Mouse (Mus musculus) CH12.LX (cell line): Measurements from ENCODE around the gene Nav1. TPM values are rescaled to one million over a fixed set of nuclear protein-coding genes. Genes with fewer than 3 reads are reported as not detected.

Experiments used
- DNase-seq: peaks from one replicate; pipeline ENCODE4 v3.0.0-alpha.2; 2013; ENCODE audit errors: extremely low read depth
- H3K27ac ChIP-seq: 2 replicates; pipeline ENCODE4 v1.5.1; 2012; ENCODE audit warnings: low read depth, mild to moderate bottlenecking, control low read depth, moderate library complexity; ENCODE audit not compliant: insufficient read depth
- H3K27me3 ChIP-seq: replicated peaks from 2 replicates; pipeline ENCODE3; 2012; ENCODE audit warnings: inconsistent platforms
- H3K36me3 ChIP-seq, 2 experiments: replicated peaks in 1 of 2; 2 replicates each; pipeline versions ENCODE3 to v1.6.1; 2012; ENCODE audit warnings: inconsistent platforms in 1 of 2, low read length in 1 of 2, mild to moderate bottlenecking in 1 of 2, mixed read lengths in 1 of 2, moderate library complexity in 1 of 2; ENCODE audit not compliant: control insufficient read depth in 1 of 2, insufficient read depth in 1 of 2
- H3K4me1 ChIP-seq, 2 experiments: 2 replicates each; pipeline ENCODE4 v1.6.1; 2012; ENCODE audit warnings: inconsistent platforms in 1 of 2, moderate library complexity in 1 of 2; ENCODE audit not compliant: insufficient read depth in 2 of 2, control insufficient read depth in 1 of 2
- H3K4me2 ChIP-seq: 2 replicates; pipeline ENCODE4 v1.6.1; 2012; ENCODE audit warnings: low read depth, mild to moderate bottlenecking, control low read depth; ENCODE audit not compliant: poor library complexity, insufficient read depth, severe bottlenecking
- H3K4me3 ChIP-seq, 3 experiments: fragments of 150-350 bp in 1 of 3; sonication (generic) in 1 of 3; replicated peaks in 1 of 3; 2 replicates each; pipeline versions ENCODE3 to v1.5.1; 2011 to 2012; ENCODE audit warnings: low read depth in 2 of 3, low read length in 2 of 3, mild to moderate bottlenecking in 2 of 3, moderate library complexity in 2 of 3, control low read depth in 1 of 3, improper control_type of control experiment in 1 of 3, inconsistent platforms in 1 of 3, mixed read lengths in 1 of 3; ENCODE audit not compliant: poor library complexity in 1 of 3
- H3K79me2 ChIP-seq: replicated peaks from 2 replicates; pipeline ENCODE4 v1.6.1; 2012; ENCODE audit warnings: mild to moderate bottlenecking, moderate library complexity; ENCODE audit not compliant: control insufficient read depth, poor library complexity, insufficient read depth, severe bottlenecking; ENCODE audit errors: extremely low read depth
- H3K9ac ChIP-seq: 2 replicates; pipeline ENCODE4 v1.6.1; 2012; ENCODE audit warnings: low read depth, mild to moderate bottlenecking, control low read depth, moderate library complexity; ENCODE audit not compliant: insufficient read depth
- H3K9me3 ChIP-seq: replicated peaks from 2 replicates; pipeline ENCODE3; 2012; ENCODE audit warnings: low read length, inconsistent platforms, mixed read lengths
- CHD2 ChIP-seq: IDR thresholded peaks from 2 replicates; pipeline ENCODE4 v1.6.1; 2011; ENCODE audit warnings: low read length, improper control_type of control experiment
- E2F4 ChIP-seq: IDR thresholded peaks from 2 replicates; pipeline ENCODE4 v1.6.1; 2011; ENCODE audit warnings: low read depth, low read length, improper control_type of control experiment; ENCODE audit not compliant: insufficient replicate concordance
- ETS1 ChIP-seq: conservative IDR thresholded peaks from 2 replicates; pipeline ENCODE4 v1.6.1; 2012; ENCODE audit warnings: low read depth, mild to moderate bottlenecking, inconsistent platforms, low read length, improper control_type of control experiment, moderate library complexity
- GABPA ChIP-seq: IDR thresholded peaks from 2 replicates; pipeline ENCODE4 v1.6.1; 2012; ENCODE audit warnings: low read depth, low read length, improper control_type of control experiment, inconsistent platforms; ENCODE audit not compliant: insufficient replicate concordance
- HCFC1 ChIP-seq: IDR thresholded peaks from 2 replicates; pipeline ENCODE4 v1.6.1; 2012; ENCODE audit warnings: low read depth, mild to moderate bottlenecking, inconsistent platforms, low read length, improper control_type of control experiment
- JUN ChIP-seq: IDR thresholded peaks from 2 replicates; pipeline ENCODE4 v1.6.1; 2011; ENCODE audit warnings: low read depth, mild to moderate bottlenecking, low read length, improper control_type of control experiment, moderate library complexity; ENCODE audit not compliant: insufficient read depth
- MEF2A ChIP-seq: IDR thresholded peaks from 2 replicates; pipeline ENCODE4 v1.6.1; 2014; ENCODE audit warnings: low read depth, mild to moderate bottlenecking, inconsistent platforms, low read length, improper control_type of control experiment, borderline replicate concordance
- MYC ChIP-seq: IDR thresholded peaks from 2 replicates; pipeline ENCODE4 v1.6.1; 2011; ENCODE audit warnings: low read depth, mild to moderate bottlenecking, improper control_type of control experiment, low read length
- NELFE ChIP-seq: IDR thresholded peaks from 2 replicates; pipeline ENCODE4 v1.6.1; 2011; ENCODE audit warnings: low read depth, low read length, improper control_type of control experiment
- RAD21 ChIP-seq: IDR thresholded peaks from 2 replicates; pipeline ENCODE4 v1.6.1; 2011; ENCODE audit warnings: low read depth, mild to moderate bottlenecking, low read length, improper control_type of control experiment, moderate library complexity
- SIN3A ChIP-seq: IDR thresholded peaks from 2 replicates; pipeline ENCODE4 v1.6.1; 2012; ENCODE audit warnings: low read length, improper control_type of control experiment, inconsistent platforms
- TCF12 ChIP-seq: IDR thresholded peaks from 2 replicates; pipeline ENCODE4 v1.6.1; 2014; ENCODE audit warnings: low read depth, mild to moderate bottlenecking, inconsistent platforms, low read length, improper control_type of control experiment
- UBTF ChIP-seq: IDR thresholded peaks from 2 replicates; pipeline ENCODE4 v1.6.1; 2012; ENCODE audit warnings: low read depth, mild to moderate bottlenecking, inconsistent platforms, low read length, improper control_type of control experiment, moderate library complexity
- USF1 ChIP-seq: IDR thresholded peaks from 2 replicates; pipeline ENCODE4 v1.6.1; 2014; ENCODE audit warnings: low read depth, mild to moderate bottlenecking, inconsistent platforms, low read length, improper control_type of control experiment
- USF2 ChIP-seq: conservative IDR thresholded peaks from 2 replicates; pipeline ENCODE4 v1.6.1; 2011; ENCODE audit warnings: low read depth, low read length, improper control_type of control experiment
- ZC3H11A ChIP-seq: IDR thresholded peaks from 2 replicates; pipeline ENCODE4 v1.6.1; 2012; ENCODE audit warnings: low read depth, mild to moderate bottlenecking, inconsistent platforms, low read length, improper control_type of control experiment
- ZMIZ1 ChIP-seq: IDR thresholded peaks from 2 replicates; pipeline ENCODE4 v1.6.1; 2012; ENCODE audit warnings: low read depth, mild to moderate bottlenecking, inconsistent platforms, low read length, improper control_type of control experiment
- ZNF384 ChIP-seq: IDR thresholded peaks from 2 replicates; pipeline ENCODE4 v1.6.1; 2012; ENCODE audit warnings: low read depth, low read length, improper control_type of control experiment, inconsistent platforms
- dilution Hi-C: fragments of 300-500 bp; cut with MboI; formaldehyde crosslinking; loops from 2 replicates; pipeline ENCODE4 v1.14.3; 2020; ENCODE audit warnings: low sequenced_read_pairs; ENCODE audit not compliant: extremely low pct_unique_long_range_greater_than_20kb, extremely low pct_ligation_motif_present
- in situ Hi-C: fragments of 300-500 bp; cut with MboI; formaldehyde crosslinking; loops from 3 replicates; pipeline ENCODE4 v1.14.3; 2019; ENCODE audit warnings: low sequenced_read_pairs, low pct_ligation_motif_present, low pct_unique_long_range_greater_than_20kb, mixed read lengths
- polyA plus RNA-seq: library from polyadenylated mRNA; unstranded; fragments of >175 nt; gene quantifications from 2 replicates; pipeline ENCODE4 v1.2.1, GENCODE M21; 2012; ENCODE audit warnings: low read depth; ENCODE audit not compliant: insufficient read length
- total RNA-seq, 2 experiments: library from RNA; depleted of rRNA; stranded (reverse); fragments of 300-350 nt in 1 of 2; fragments of >200 nt in 1 of 2; gene quantifications; 2 replicates each; pipeline ENCODE4 v1.2.3; 2012 to 2014

Nav1 gene
- total and polyA plus RNA-seq, 3 experiments: 0.21 to 0.56 TPM; not detected in 1

DNA sequence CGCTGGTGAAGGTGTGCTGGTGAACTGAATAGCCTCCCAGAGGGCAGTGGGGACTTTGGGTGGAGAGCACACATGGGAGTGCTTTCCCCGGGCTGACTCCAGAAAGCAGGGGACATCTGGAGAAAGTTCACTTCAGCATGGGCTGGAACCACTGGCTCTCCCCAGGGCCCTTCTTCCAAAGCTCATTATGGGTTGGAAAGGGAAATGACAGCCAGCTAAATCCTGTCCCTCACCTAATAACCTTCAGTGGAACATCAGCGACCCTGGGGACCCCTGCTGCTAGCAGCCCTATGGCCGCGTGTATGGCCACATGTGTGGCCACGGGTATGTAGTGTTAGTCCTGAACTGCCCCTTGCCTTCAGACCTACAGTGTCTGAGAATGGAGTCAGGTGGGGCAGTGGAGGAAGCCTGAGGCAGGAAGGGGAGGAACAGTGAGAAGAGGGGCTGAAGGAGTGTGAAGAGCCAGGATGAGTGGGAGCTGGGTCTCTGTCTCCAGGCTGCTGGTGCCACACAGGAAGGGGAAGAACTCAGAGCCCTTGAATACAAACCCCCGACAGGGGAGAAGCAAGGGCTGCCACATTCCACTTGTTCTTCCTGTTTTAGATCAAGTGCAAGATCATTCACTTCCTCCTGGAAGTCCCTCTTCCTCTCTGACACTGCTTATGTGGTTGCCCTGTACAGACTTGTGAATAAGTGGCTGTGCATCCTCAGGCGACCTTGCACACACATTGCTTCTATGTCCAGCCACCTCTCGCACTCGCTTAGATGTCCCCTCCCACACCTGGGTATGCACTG is 90.4 kb downstream of the Nav1 start:
- Histone ChIP-seq H3K4me1 (peaks cover 10 to 55% of the 10 kb centered on the region in 2 experiments), H3K4me3 (no peak overlapping the region), H3K27me3 (no peaks in the 10 kb centered on the region), H3K4me2 (no peak overlapping the region), H3K79me2 (no peaks in the 10 kb centered on the region), H3K27ac (no peak overlapping the region), H3K36me3 (no peaks in the 10 kb centered on the region), H3K9ac (no peak overlapping the region), H3K9me3 (peaks cover 3% of the 10 kb centered on the region)
- no peak for DNase-seq
- in situ Hi-C loops: no loop called here
- TF ChIP-seq MEF2A (no peak), GABPA (no peak), E2F4 (no peak), ZNF384 (no peak), ETS1 (no peak), SIN3A (no peak), JUN (no peak), USF2 (no peak), ZMIZ1 (no peak), USF1 (no peak)
- dilution Hi-C loops: no loop called here

DNA sequence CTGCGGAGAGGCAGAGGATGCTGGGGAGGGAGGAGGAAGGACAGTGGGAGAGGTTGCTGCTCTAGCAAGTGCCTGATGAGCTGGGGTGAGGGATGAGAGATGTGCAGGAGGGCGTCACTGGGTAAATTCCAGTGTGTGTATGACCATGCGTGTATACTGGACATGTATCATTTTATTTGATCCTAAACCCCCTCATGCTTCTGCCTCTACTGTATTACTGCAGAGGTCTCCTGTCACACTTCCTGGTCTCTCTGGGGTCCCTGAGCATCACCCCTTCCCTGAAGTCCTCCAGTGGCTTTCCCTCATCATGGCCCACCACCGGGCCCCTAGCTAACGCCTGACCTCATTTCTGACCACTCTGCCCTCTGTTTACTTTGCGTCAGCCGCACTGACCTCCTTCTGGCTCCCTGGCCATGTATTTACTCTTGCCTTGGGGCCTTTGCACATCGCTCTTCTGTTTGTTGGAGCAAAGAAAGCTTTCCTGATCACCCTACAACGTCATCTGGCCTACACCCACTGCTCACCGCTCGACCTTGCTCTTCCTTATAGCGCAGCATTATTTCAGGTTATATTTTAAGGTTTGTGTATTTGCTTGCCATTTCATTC is 91.4 kb downstream of the Nav1 start:
- Histone ChIP-seq H3K27ac (no peak overlapping the region), H3K9ac (no peak overlapping the region), H3K36me3 (no peaks in the 10 kb centered on the region), H3K79me2 (no peaks in the 10 kb centered on the region), H3K4me1 (peaks cover 10 to 57% of the 10 kb centered on the region in 2 experiments), H3K4me3 (no peak overlapping the region), H3K27me3 (no peaks in the 10 kb centered on the region), H3K4me2 (no peak overlapping the region), H3K9me3 (no peaks in the 10 kb centered on the region)
- in situ Hi-C loops (no loop called here), dilution Hi-C loops (no loop called here)
- no peak for DNase-seq
- TF ChIP-seq TCF12 (no peak), ZC3H11A (no peak), NELFE (no peak), HCFC1 (no peak), ZNF384 (no peak), MYC (no peak), USF1 (no peak), GABPA (no peak), CHD2 (no peak), RAD21 (no peak), UBTF (no peak)
